Mouse (Mus musculus) intestine, postnatal 0 days (tissue): ENCODE measurements at regions not wholly inside any gene's neighbourhood (a gene's known extent, or its start where the extent isn't known, plus 50 kb on each side); places are given as distances from the start of the nearest gene placed in this dataset.

Experiments
- ATAC-seq: fragments of 200-750 bp; cut with Nextera tagmentation; 2 replicates; pipeline ENCODE4 v1.8.0; 2017; ENCODE audit warnings: mild to moderate bottlenecking, moderate TSS enrichment, moderate library complexity
- H3K27ac ChIP-seq: fragments of 300-500 bp; sonication (generic); 2 replicates; pipeline ENCODE4 v1.5.1; 2014; ENCODE audit warnings: mild to moderate bottlenecking, low read depth, low read length, moderate library complexity
- H3K27me3 ChIP-seq: fragments of 300-500 bp; sonication (generic); replicated peaks from 2 replicates; pipeline ENCODE4 v1.6.1; 2014; ENCODE audit warnings: low read length, mixed read lengths; ENCODE audit not compliant: control insufficient read depth, insufficient read depth
- H3K36me3 ChIP-seq: fragments of 300-500 bp; sonication (generic); 2 replicates; pipeline ENCODE4 v1.6.1; 2014; ENCODE audit warnings: mild to moderate bottlenecking, moderate library complexity; ENCODE audit not compliant: control insufficient read depth, insufficient read depth
- H3K4me1 ChIP-seq: fragments of 300-500 bp; sonication (generic); replicated peaks from 2 replicates; pipeline ENCODE4 v1.6.1; 2014; ENCODE audit warnings: antibody characterized with exemption, low read length, mixed read lengths; ENCODE audit not compliant: control insufficient read depth, insufficient read depth
- H3K4me2 ChIP-seq: fragments of 300-500 bp; sonication (generic); replicated peaks from 2 replicates; pipeline ENCODE4 v1.6.1; 2014; ENCODE audit warnings: low read depth, mild to moderate bottlenecking, moderate library complexity
- H3K4me3 ChIP-seq: fragments of 300-500 bp; sonication (generic); 2 replicates; pipeline ENCODE4 v1.5.1; 2014; ENCODE audit warnings: low read depth, low read length
- H3K9ac ChIP-seq: fragments of 300-500 bp; sonication (generic); 2 replicates; pipeline ENCODE4 v1.6.1; 2014; ENCODE audit warnings: mild to moderate bottlenecking, low read depth, low read length
- H3K9me3 ChIP-seq: fragments of 300-500 bp; sonication (generic); 2 replicates; pipeline ENCODE4 v1.6.1; 2016; ENCODE audit warnings: mixed run types; ENCODE audit not compliant: control insufficient read depth
- CTCF ChIP-seq: sonication (generic); IDR thresholded peaks from 2 replicates; pipeline ENCODE4 v1.5.1; 2016; ENCODE audit warnings: low read depth, mild to moderate bottlenecking, control low read depth, antibody characterized with exemption, moderate library complexity
- WGBS: fragments of 180-500 bp; shearing (Covaris S2); extraction: QIAGEN DNeasy Blood & Tissue Kit; methylation state at CpG from one replicate; pipeline ENCODE4 v1.1.7; 2014; 5-methylcytosine and 5-hydroxymethylcytosine counted together

DNA sequence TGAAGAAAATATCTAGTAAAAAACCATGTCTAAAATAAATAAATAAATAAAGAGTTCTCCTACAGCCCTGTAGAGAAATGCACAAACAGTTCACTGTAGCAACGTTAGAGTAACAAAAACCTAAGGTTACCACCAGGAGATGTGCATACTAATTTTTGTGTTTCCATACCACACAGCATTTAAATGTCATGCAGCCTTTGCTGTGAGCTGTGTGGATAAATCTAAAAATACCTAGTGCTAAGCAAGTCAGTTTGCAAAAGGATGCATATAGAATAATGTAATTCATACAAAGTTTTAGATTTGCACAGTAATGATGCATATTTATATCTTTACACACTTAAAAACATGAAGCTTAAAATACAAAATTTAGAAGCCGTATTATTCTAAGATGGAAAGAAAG, 395.8 kb downstream of the Serpinb8 start:
- Histone ChIP-seq H3K27ac (no peak overlapping the region), H3K9me3 (no peaks in the 10 kb centered on the region), H3K27me3 (no peaks in the 10 kb centered on the region), H3K9ac (no peak overlapping the region), H3K4me2 (no peak overlapping the region), H3K4me3 (no peak overlapping the region), H3K36me3 (no peaks in the 10 kb centered on the region), H3K4me1 (no peaks in the 10 kb centered on the region)
- 80% methylated on average over 2 of the region's 2 CpGs for WGBS
- ATAC-seq: no peak
- TF ChIP-seq CTCF: no peak

- no peak overlapping the region for H3K27ac ChIP-seq
- no peaks in the 10 kb centered on the region for H3K36me3 ChIP-seq
- 58% methylated on average over 4 of the region's 4 CpGs for WGBS
- no peak for TF ChIP-seq CTCF
- H3K27me3 ChIP-seq: no peaks in the 10 kb centered on the region
- no peak for ATAC-seq
- no peaks in the 10 kb centered on the region for H3K4me1 ChIP-seq
- no peak overlapping the region for H3K9ac ChIP-seq
- no peak overlapping the region for H3K4me2 ChIP-seq
- no peaks in the 10 kb centered on the region for H3K9me3 ChIP-seq
- no peak overlapping the region for H3K4me3 ChIP-seq
Measured at GRCm38 (mm10) chr1:107988076-107988475, 398.3 kb downstream of the Serpinb8 start.

DNA sequence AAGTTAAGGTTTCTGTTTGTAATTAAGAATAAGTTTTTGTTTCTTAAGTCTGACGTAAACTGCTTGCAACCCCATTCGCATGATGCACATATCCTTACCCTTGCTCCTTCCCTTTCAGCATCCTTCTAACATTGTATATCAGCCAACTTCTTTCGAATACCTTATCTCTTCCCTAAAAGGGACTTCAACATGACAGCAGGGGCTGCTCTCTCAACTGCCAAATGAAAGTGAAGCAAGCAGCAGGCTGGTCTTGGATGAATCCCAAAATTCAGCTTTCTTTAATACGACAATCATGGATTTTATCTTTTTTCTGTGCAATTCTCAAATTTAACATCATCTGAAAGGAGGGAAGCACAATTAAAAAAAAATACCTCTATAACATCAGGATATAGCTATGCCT, 403.2 kb downstream of the Serpinb8 start:
- no peak for ATAC-seq
- Histone ChIP-seq H3K4me3 (no peak overlapping the region), H3K27ac (no peak overlapping the region), H3K9ac (no peak overlapping the region), H3K27me3 (no peaks in the 10 kb centered on the region), H3K9me3 (no peaks in the 10 kb centered on the region), H3K36me3 (no peaks in the 10 kb centered on the region), H3K4me1 (no peaks in the 10 kb centered on the region), H3K4me2 (no peak overlapping the region)
- WGBS: 94% methylated on average over 4 of the region's 4 CpGs
- no peak for TF ChIP-seq CTCF

DNA sequence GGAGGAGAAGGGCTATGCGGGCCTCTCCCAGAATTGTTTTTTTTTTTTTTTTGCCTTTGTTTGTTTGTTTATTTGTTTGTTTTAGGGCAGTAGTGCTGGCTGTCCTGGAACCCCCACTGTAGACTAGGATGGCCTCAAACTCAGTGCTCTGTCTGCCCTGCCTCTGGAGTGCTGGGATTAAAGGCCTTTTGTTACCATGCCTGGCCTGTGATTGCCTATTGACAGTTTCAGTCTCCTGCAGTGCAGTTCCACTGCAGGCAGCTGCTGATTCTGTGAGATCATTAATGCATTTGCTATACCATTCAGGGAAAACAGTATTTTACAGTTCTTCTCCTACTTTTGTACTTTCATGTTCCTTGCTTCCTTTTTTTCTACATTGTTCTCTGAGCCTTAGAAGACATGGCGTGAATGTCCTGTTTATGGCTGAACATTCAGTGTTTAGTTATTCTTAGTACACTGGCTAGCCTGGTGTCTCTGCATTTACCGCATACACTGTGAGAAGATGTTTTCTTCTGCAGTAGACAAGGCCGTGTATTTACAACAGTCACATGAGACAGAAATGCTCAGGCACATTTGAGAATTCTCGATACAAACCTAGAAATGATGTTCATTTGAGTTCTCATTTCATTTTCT, 434.0 kb downstream of the Serpinb8 start:
- Histone ChIP-seq H3K4me1 (no peaks in the 10 kb centered on the region), H3K9ac (no peak overlapping the region), H3K27me3 (no peaks in the 10 kb centered on the region), H3K4me2 (no peak overlapping the region), H3K4me3 (no peak overlapping the region), H3K36me3 (no peaks in the 10 kb centered on the region), H3K27ac (no peak overlapping the region), H3K9me3 (no peaks in the 10 kb centered on the region)
- no peak for ATAC-seq
- WGBS: 82% methylated on average over 5 of the region's 5 CpGs
- no peak for TF ChIP-seq CTCF

DNA sequence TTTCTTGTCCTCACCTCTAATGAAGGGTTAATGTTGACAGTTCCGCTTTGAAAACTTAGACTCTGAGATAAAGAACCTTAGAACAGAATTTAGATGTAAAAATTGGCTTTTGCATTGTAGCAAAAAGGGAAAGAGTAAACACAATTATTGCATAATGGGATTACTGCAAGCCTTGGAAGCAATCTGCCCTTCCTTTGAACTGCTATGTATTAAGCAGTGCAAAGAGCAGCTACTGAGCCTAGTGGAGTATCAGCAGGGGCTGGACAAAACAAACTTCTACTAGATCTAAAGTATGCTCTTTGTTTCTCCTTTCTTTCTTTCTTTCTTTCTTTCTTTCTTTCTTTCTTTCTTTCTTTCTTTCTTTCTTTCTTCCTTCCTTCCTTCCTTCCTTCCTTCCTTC, 434.9 kb downstream of the Serpinb8 start:
- ATAC-seq: no peak
- Histone ChIP-seq H3K36me3 (no peaks in the 10 kb centered on the region), H3K9me3 (no peaks in the 10 kb centered on the region), H3K27ac (no peak overlapping the region), H3K4me1 (no peaks in the 10 kb centered on the region), H3K27me3 (no peaks in the 10 kb centered on the region), H3K4me3 (no peak overlapping the region), H3K4me2 (no peak overlapping the region), H3K9ac (no peak overlapping the region)
- 51% methylated on average over 1 of the region's 1 CpGs for WGBS
- TF ChIP-seq CTCF: no peak

DNA sequence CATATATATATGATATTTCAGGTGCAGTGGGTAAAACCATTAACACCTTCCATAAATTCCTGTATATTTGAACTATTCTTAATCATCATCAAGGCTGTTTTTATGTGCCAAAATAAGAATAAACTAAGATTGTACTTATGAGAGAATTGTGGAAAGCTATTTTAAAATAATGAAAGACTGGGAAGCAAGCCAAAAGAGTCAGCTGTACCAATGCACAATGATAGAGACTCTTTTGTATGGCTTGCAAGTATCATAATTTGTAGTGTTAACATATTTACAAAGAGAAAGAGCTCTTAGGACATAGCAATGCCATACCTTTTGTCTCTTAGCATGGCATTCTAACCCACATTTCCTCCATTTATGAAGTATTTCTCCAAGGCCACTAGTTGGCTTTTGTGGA, 436.7 kb downstream of the Serpinb8 start:
- H3K36me3 ChIP-seq: no peaks in the 10 kb centered on the region
- H3K4me1 ChIP-seq: no peaks in the 10 kb centered on the region
- no peaks in the 10 kb centered on the region for H3K9me3 ChIP-seq
- H3K4me2 ChIP-seq: no peak overlapping the region
- no peak for TF ChIP-seq CTCF
- H3K27ac ChIP-seq: no peak overlapping the region
- no peak for ATAC-seq
- no peak overlapping the region for H3K4me3 ChIP-seq
- no peak overlapping the region for H3K9ac ChIP-seq
- H3K27me3 ChIP-seq: no peaks in the 10 kb centered on the region

DNA sequence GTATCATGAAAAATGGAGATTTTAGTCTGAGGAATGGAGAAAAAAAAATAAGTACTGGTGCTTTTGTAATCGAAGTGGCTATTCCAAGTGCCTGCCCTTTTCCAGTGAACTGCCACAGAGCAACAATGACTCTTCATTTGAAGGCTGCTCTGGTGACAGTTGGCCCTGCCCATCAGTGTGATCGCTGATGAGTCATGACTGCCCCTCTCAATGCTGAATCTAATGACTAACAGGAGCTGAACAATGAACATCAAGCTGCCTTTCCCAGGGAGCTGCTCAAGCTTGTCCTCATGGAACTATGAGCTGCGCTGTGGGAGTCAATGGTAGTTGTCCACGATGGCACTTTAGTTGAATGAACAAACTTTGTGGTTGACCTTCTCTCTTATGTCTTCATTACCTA, 456.4 kb downstream of the Serpinb8 start:
- H3K9me3 ChIP-seq: no peaks in the 10 kb centered on the region
- no peak for TF ChIP-seq CTCF
- no peak overlapping the region for H3K4me3 ChIP-seq
- H3K27ac ChIP-seq: no peak overlapping the region
- H3K4me1 ChIP-seq: no peaks in the 10 kb centered on the region
- H3K36me3 ChIP-seq: no peaks in the 10 kb centered on the region
- ATAC-seq: no peak
- H3K27me3 ChIP-seq: no peaks in the 10 kb centered on the region
- WGBS: 85% methylated on average over 4 of the region's 4 CpGs
- H3K9ac ChIP-seq: no peak overlapping the region
- H3K4me2 ChIP-seq: no peak overlapping the region
